Mouse (Mus musculus) kidney, adult 8-10 months (tissue): ENCODE data around the gene Svbp.

Experiments used
- DNase-seq, 2 experiments: peaks; one replicate each; pipeline ENCODE4 v3.0.0; 2022

The Svbp gene

DNA sequence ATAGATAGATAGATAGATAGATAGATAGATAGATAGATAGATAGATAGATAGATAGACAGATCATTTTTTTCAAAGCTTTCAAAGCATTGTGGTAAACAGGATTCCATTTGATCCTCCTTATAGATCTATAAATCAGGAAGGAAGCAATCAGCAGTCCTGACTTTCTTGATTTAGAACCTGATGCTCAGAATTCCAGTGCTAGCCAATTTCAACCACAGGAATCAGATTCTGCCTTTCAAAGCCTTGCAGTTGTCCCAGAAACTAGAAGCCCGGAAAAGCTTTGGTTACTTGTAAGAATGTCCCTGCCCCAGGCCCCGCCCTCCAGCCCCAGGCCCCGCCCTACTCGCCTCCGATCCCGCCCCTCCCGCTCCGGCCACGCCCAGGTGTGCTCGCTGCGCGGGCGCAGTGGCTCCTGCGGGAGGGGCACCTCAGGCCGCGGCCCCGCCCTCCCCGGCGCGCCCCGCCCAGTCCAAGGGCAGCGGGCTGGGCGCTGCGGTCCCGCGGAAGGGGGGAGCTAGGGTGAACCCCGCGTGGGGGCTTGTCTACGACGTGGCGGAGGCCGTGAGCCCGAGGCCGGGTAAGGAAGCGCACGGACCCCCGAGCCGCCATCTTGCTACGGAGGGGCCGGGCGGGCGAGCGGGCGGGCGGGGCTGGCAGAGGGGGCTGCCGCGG, at the start of gene Svbp:
Gene Svbp (plus strand): TSS at position 398 of the 673 bp plus-strand sequence.
- DNase-seq = peak; percentile 75 to 83

DNA sequence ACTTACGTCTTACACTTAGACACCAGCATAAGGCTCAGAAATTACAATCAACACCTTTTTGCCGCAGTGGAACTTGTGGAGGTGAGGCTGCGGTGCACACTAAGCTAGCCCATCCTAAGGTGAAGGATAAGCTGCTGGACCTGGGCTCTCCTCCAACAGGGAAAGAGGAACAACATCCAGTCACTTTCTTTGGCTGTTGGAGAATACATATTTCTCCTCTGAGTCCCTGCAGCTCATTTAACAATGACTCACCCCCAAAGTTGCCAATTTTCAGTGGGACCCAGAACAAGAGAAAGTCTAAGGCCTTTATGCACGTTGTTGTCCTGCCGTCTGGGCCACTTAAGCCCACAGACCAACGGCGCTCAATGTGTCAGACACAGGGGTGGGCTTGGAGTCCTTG, 48.3 kb upstream of the Svbp start:
- no peak for DNase-seq

DNA sequence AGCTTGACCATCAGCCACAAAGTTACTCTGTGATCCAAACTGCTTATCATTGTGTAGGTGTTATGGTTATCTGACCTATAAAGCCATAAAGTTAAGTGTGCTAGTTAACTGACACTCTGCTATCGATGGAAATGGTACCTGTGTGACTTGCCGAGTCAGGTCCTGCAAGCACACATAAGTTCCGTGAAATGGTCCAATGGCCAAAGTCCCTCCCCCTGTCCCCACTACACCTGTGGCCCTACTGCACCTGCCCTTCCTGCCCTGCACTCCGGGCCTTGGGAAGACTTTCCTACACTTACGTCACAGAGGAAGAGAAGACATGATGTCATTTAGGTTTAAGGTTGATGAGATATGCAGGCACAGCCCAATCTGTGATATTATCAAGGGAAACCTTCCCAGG, 47.8 kb upstream of the Svbp start:
- DNase-seq = no peak

DNA sequence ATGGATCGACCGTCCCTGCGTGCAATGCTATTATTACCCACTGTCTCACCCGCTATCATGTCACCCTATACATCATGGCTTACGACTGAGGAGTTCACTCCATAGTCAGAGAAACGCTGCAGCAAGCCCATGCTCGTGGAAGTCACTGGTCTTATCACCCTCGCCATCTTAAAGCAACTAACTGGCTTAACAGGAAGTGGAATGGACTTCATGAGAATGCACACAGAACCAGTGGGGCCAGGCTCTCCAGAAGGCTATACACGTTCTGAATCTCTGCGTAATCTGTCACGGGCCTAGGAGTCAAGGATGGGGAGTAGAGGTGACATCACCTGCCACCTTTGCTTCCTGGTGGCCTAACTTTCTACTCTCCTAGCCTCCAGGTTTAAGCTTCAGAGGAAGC, 46.4 kb upstream of the Svbp start:
- DNase-seq = no peak

DNA sequence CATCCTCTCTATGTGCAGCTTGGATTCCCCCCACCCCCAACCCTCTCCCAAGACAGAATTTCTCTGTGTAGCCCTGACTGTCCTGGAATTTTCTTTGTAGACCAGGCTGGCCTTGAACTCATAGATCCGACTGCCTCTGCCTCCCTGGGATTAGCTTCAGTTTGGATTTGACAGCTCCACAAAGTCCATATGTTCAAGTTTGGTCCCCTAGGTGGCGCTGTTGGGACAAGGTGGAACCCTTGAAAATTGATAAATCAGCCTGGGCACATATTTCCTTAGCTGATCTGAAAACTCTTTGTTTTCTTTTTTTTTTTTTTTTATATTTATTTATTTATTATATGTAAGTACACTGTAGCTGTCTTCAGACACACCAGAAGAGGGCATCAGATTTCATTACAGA, 37.9 kb upstream of the Svbp start:
- DNase-seq = peak; percentile 41 to 77

DNA sequence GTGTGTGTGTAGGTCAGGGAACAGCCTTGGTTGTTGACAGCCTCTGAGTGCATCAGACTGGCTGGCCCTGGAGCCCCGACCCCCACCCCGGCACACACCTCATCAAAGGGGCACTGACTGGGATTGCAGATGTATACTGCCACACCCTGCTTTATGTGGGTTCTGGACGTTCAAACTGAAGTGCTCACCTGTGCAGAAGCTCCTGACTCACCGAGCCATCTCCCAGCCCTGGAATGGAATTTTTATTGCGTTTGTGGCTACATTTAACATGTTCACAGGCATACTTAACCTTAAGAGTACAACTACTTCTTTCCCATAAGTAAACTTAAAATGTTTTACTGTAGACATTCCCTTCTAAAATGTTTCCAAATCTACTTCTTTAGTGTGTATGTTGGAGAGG, 37.2 kb upstream of the Svbp start:
- DNase-seq = no peak

DNA sequence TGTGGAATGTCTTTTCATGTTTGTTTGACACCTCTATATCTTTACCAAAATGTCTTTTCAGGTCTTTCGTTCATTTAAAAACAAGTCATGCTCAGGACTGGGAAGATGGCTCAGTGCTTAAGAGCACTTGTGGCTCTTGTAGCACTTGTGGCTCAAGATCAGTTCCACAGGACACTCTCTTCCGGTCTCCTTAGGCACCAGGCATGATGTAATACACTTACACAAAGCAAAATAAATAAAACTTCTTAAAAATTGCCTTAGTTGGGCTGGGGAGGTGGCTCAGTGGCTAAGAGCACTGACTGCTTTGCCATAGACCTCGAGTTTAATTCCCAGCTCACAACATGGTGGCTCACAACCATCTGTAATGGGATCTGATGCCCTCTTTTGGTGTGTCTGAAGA, 33.7 kb upstream of the Svbp start:
- DNase-seq = no peak

DNA sequence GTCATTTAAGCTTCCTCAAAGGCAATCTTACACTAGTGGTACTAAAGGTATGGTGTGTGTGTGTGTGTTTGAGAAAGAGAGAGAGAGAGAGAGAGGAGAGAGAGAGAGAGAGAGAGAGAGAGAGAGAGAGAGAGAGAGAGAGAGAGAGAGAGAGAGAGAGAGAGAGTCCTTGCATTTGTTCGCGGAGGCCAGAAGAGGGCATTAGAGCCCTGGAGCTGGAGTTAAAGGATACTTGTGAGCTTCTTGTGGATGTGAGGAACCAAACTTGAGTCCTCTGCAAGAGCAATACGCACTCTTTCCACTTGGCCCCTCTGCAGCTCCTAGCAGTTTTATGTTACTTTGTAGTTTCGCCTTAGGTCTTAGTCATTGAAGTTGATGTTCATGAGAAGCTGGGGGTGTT, 32.1 kb upstream of the Svbp start:
- DNase-seq = no peak

DNA sequence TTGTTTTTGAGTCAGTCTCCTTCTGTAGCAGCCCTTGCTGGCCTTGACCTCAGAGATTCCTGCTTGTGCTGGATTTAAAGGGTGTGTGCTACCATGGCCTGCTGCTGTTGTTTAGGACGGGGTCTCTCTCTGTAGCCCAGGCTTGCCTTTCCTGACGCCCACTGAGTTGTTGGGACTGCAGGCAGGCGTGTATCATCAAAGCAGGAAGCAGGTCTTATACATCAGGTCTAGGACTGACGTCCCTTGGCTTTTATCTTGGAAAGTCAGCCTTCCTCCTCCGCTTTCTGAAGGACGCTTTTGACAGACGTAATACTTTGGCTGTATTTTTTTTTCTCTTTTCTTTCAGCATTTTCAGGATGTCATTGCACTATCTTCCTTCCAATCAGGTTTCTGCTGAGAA, 29.2 kb upstream of the Svbp start:
- no peak for DNase-seq

DNA sequence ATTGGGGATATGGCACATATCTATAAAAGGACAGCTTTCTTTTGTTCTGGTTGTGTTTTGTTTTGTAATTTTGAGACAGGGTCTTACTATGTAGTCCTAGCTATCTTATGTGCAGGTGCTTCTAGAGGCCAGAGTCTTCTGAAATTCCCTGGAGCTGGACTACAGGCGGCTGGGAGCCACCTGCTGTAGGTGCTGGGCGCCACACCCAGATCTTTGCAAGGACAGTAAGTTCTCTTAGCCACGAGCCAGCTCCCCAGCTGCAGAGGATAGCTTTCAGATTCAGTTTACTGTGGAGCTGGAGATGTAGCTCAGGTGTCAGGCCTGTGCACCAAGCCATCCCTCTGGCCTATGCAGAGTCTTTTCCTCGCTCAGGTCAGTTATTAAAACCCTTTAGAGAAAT, 28.0 kb upstream of the Svbp start:
- no peak for DNase-seq

DNA sequence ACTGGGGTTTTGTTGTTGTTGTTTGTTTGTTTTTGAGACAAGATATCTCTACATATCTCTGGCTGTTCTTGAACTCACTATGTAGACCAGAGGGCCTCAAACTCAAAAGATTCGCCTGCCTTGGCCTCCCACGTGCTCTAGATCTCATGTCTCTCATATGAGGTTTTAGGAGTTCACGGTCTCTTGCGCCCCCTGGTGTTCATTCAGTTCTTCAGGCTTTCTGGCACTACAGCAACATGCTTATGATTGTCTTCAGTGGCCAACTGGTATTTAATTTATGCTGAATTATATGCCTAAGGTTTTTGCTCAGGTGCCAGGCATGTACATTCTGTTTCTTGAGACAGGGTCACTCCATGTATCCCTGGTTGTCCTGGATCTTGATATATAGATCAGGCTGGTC, 27.4 kb upstream of the Svbp start:
- DNase-seq = peak; percentile 80 to 89

DNA sequence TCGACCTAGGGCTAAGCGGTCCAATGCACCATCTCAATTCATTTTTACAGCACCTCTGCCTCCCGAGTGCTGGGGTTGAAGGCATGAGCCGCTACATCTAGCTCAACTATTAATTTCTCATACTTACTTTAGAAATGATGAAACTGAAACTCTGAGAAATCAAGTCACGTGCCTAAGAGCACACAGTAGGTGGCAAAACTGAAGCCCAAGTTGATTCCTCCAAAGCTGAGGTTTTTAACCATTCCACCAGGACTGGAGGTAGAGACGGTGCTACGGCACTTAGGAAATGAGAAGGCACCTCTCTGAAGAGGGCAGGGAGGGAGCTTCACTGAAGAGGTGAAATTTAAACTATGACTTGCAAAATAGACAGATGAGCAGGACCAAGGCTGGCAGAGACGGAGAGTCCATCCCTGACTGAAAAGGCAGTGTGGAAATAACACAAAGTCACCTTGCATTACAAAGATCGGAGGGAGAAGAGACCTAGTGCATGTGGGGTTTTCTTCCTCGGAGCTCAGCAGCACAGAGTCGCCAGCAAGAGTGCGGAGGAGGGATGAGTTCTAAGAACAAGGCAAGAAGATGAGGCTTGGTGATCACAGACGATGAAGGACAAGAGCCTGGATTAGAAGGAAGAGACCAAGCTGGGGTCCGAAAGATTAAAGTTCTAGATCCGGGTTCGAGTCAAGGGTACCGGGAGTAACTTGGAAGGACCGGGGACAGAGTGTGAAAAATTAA, 22.0 kb upstream of the Svbp start:
- DNase-seq = no peak

DNA sequence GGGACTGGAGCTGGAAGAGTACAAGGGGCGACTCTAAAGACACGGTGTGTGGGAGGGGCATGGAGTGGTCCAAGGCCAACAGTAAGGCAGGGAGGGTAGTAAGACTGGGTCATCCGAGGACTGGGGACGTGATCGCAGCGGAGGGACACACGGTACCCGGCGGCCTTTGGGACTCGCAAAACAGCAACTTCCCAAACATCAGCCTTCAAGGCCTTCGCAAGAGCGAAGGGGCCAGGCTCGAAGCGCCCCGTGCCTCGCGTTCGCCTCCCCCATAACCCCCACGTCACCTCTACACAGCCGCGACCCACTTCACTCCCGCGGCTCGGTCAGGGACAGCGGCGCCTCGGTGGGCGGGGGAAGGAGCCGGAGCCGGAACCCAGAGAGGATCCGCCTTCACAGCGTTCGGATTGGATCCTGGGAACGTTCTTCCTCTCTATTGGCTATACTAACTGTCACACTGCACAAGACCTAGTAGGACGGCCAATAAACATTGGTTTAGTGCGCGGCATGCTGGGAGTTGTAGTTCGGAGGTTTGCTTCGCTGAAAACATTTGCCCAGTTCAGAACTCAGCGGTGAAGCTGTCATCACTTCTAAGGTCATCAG, 21.2 kb upstream of the Svbp start, which contains the start of gene Zfp691:
Gene Zfp691 (minus strand): TSS at position 345 of the 603 bp plus-strand sequence.
- DNase-seq = peak; percentile 96 to 98

DNA sequence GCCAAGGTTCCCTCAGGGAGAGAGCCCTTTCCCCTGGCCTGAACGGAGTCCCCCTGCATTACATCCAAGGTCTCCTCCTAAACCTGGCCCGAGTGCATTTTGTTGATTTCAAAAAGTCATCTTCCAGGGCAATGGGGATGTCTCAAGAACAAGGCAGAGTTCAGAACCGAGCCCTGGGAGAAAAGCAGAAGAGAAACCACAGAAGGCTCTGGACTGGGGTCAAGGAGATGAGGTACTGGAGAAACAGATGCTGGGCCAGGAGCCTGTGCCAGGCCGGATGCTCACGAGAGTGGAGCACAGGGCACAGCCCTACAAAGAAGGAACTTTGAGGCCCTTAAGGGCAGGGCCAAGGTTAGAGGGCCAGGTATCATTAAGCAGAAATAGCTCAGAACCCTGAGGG, 17.4 kb upstream of the Svbp start:
- DNase-seq = no peak

DNA sequence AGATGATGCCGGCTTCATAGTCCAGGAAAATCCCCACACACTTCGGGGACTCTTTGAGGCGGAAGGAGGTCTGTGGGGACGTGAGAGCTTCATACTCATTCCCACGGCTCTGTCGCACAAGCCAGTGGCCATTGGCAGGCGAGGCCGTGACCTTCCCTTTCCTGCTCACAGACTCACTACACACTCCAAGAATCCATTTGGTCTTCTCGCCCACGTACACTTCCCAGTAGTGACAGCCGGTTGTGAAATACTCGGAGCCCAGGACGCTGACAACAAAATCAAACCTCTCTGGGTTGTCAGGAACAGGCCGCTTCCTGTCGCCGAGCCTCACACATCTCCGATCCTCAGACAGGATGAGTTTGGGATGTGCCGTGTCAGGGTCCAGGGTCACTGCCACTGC, 16.8 kb upstream of the Svbp start:
- DNase-seq = no peak

DNA sequence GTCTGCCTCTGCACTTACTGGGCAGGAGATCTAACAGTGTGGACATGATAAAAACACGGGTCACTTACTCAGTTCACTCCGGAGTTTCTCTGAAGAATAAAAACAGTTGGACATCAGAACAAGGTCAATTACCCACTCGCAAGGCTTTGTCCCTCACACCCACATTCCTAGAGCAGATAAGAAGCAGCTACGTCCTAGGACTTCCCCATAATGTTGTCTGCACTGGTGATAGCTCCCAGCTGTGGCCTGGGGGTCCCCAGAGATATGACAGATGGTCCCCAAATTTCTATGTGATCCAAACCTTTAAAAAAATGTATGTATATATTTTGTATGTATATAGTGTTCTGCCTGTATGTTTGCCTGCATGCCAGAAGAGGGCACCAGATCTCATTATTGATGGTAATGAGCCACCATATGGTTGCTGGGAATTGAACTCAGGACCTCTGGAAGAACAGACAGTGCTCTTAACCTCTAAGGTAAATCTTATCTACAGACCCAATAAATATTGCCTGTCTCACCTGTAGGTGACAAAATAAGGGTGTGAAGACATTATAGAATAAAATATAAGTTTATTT, 14.9 kb upstream of the Svbp start:
- no peak for DNase-seq

DNA sequence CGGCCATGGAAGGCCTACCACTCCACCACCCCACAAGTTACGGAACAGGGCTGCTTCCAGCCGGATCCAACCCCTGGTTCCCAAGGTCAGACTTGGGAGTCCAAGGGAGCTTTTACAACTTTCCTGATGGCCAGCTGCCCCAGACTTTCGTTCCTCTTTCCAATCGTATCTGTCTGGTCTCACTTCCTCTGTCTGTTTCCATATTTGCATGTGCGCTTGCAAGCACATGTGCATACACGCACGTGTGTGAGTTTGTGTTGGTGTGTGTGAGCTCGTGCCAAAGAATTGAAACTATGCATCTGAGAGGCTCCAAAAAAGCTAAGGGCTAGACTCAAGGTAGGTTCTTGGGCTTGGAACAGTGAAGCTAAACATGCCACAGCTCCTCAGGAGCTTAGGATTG, 13.7 kb upstream of the Svbp start:
- DNase-seq = no peak

DNA sequence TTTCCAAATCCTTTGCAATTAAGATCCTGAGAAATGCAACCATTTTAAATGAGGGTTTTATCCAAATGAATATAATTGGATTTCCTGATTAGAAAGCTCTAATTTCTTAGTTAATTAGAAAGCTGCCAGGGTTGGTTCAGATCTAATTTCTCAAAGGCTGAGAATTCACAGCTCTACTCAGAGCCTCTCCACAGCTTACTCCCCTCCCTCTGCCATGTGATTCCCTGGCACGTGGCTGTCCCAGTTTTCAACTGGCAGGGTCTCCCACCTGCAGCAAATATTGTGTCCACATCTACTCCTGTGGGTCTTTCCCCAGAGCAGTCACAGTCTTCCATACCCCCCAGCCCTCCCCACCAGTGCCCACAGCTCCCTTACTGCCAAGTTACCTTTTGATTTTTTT, 11.6 kb upstream of the Svbp start:
- no peak for DNase-seq

DNA sequence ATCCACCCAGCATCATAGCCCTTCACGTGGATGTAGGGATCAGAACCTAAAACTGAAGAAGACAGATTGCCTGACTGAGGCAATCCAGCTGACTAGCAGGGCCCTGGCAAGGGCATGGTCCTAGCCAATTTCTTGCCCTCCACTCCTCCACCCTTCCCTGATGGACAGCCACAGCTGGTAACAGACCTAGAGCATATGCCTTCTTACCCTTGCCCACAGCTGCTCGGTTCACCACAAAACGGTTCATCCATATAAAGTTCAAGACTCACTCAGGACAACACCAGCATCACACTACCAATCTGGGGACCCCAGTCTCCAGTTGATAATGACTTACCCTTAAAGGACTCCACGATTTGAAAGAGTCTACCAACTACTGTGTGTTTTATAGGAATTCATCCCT, 9.3 kb upstream of the Svbp start:
- DNase-seq = no peak

DNA sequence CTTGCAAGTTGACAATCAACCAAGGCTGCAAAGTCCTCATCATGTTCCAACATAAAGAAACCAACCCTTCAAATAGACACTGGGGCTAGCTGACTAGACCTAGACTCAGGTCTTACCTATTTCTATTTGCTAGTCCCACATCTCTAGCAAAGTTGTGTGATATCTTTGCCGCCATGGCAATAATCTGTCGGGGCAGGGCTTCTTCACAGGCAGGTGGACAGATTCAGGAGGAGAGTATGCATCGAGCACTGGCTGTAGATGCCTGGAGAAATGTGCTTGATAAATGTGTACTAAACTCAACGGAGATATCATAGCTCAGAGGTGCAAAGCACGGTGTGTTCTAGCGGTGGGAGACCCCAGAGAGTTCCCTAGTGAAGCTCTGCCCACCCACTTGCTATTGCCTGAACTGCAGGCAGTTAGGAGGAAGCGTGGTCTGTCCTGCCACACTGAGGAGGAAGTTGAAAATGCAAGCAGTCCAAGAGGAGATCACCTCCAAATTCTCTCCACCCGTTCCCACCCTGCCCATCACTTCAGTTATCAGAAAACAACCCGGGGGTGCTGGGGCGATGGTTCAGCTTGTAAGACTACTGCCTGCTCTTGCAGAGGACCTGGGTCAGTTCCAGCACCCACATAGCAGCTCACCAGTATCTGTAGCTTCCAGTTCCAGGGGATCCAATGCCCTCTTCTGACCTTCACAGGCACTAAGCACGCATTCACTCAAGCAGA, 6.9 kb upstream of the Svbp start:
- no peak for DNase-seq

DNA sequence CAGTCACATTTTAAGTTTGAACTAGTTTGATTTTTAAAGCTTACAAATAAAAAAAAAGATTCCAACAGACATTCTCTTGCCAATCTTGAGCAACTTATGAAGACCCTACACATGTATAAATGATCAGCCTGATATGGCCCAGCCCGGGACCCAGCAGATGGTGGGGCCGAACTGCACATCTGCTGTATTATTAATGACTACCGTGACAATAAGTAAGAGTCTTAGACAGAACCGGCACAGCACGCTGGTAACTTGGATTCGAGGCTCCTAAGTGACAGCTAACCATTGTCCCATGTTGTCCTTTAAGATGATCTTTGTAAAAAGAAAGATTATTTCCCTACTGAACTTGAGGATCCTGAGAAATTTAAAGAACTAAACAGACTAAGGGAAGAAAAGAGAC, 5.7 kb upstream of the Svbp start:
- no peak for DNase-seq

DNA sequence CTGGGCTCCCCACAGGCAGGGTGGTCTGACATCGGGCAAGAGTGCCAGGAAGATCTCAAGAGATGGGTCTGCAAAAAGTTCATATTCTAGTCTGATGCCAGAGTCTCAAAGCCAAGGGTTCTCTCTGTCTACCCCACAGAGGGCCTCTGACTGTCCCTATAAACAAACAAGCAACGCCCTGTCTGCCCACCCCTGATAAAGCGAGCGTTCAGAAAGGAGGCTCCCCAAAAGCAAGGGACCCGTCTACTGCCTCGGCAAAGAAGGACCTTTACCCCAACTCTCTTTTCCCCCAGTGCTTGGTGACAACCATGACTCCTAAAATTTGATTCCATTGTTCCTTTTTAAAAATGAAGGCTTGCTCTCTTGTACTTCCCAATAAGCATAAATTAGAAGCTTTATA, 5.2 kb upstream of the Svbp start, which contains the start of gene Ermap:
Gene Ermap (minus strand): TSS at position 148 of the 400 bp plus-strand sequence.
- no peak for DNase-seq

DNA sequence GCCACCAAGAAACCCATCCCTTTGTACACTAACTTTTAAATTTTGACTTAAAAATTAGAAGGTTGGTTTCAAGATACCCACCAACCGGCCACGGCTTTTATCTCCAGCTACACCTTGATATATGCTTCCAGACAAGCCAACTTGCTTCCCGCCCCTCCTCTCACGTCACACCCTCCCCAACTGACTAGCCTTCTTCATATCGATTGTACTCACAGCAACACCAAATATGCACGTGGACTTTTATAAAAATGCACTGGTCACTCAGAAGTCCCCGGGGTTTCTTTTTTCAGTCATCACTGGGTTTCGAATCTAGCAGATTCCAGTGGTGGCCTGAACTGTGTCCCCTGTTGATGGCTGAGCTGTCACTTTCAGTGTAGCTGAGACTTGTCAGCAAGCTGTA, 4.5 kb upstream of the Svbp start:
- DNase-seq = no peak
